Mouse (Mus musculus): ENCODE measurements around the gene Gpr156. TPM values are rescaled to one million over a fixed set of nuclear protein-coding genes. Genes with fewer than 3 reads are reported as not detected.
A peak's percentile ranks its signal among the peaks of the same experiment; 100 is the strongest.
"Not testable (repeated sequence)": the region's sequence is repeated elsewhere in the genome, so short reads cannot be mapped to it uniquely, and the experiment has no call there.

The Gpr156 gene
- total and polyA plus RNA-seq, 2 experiments from 2014 or later: 0.10 to 0.34 TPM

GRCm38 (mm10) chr16:38014951-38015350 is 98.7 kb downstream of the Gpr156 start:
- DNase-seq (ENCODE audit: low spot score) (no peak), ATAC-seq (ENCODE audit: insufficient read depth, low read depth) (no peak)
- H3K9ac ChIP-seq (replicated peaks; ENCODE audit: low read depth, low read length): no peak overlapping the region
- no peaks in the 10 kb centered on the region for H3K27me3 ChIP-seq (ENCODE audit: control insufficient read depth, insufficient read depth, low read length)
- no peaks in the 10 kb centered on the region for H3K36me3 ChIP-seq (replicated peaks; ENCODE audit: control insufficient read depth, insufficient read depth, low read length)
- no peak overlapping the region for H3K4me3 ChIP-seq (ENCODE audit: low read depth, low read length)
- no peak for TF ChIP-seq CTCF (IDR thresholded peaks at IDR 0.05; ENCODE audit: low read depth)
- no peak for TF ChIP-seq EP300 (IDR thresholded peaks at IDR 0.05; ENCODE audit: low read depth)
- 78% methylated on average over 4 of the region's 4 CpGs for WGBS
- H3K27ac ChIP-seq (ENCODE audit: low read depth): no peak overlapping the region
- no peaks in the 10 kb centered on the region for H3K4me1 ChIP-seq (ENCODE audit: control insufficient read depth, insufficient read depth)
- no peaks in the 10 kb centered on the region for H3K9me3 ChIP-seq (replicated peaks; ENCODE audit: control insufficient read depth, low read length)
- no peak overlapping the region for H3K4me2 ChIP-seq (ENCODE audit: low read depth, low read length)

DNA sequence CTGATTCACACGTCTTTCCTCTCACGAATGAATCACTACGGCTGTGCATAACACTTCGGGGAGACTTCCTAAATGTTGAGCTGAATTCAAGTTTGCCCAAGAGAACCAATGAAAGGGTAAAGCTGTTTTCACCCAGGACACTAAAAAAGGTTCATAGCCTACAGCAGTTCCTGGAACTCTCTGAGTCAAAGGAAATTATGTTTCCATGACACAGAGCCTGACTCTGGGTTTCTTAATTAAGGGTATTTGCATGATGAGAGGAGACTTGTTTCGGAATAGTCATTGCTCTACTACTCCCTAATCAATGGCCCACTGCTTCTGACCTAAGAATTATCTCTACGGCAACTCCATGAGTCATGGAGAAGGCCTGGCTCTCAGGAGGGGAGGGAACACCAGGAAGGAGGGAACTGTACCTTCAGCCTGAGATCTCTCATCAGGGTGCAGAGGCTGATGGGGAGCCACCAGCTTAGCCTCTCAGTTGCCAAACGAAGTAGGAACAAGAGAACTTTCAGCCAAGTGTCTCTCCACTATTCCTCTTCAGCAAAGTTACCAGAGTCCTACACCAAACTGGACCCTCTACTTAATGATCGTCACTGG is 100.7 kb downstream of the Gpr156 start:
- 84% methylated on average over 8 of the region's 8 CpGs for WGBS
- ATAC-seq (ENCODE audit: insufficient read depth, low read depth) (no peak), DNase-seq (ENCODE audit: low spot score) (no peak)
- Histone ChIP-seq H3K9me3 (replicated peaks; ENCODE audit: control insufficient read depth, low read length) (no peaks in the 10 kb centered on the region), H3K4me3 (ENCODE audit: low read depth, low read length) (no peak overlapping the region), H3K4me2 (ENCODE audit: low read depth, low read length) (no peak overlapping the region), H3K4me1 (ENCODE audit: control insufficient read depth, insufficient read depth) (no peaks in the 10 kb centered on the region), H3K27ac (ENCODE audit: low read depth) (no peak overlapping the region), H3K27me3 (ENCODE audit: control insufficient read depth, insufficient read depth, low read length) (no peaks in the 10 kb centered on the region), H3K9ac (replicated peaks; ENCODE audit: low read depth, low read length) (no peak overlapping the region), H3K36me3 (replicated peaks; ENCODE audit: control insufficient read depth, insufficient read depth, low read length) (no peaks in the 10 kb centered on the region)
- no peak for TF ChIP-seq EP300 (IDR thresholded peaks at IDR 0.05; ENCODE audit: low read depth)
- TF ChIP-seq CTCF (IDR thresholded peaks at IDR 0.05; ENCODE audit: low read depth): no peak

GRCm38 (mm10) chr16:38017958-38018376 is 101.7 kb downstream of the Gpr156 start:
- TF ChIP-seq CTCF (IDR thresholded peaks at IDR 0.05; ENCODE audit: low read depth) (no peak), EP300 (IDR thresholded peaks at IDR 0.05; ENCODE audit: low read depth) (no peak)

DNA sequence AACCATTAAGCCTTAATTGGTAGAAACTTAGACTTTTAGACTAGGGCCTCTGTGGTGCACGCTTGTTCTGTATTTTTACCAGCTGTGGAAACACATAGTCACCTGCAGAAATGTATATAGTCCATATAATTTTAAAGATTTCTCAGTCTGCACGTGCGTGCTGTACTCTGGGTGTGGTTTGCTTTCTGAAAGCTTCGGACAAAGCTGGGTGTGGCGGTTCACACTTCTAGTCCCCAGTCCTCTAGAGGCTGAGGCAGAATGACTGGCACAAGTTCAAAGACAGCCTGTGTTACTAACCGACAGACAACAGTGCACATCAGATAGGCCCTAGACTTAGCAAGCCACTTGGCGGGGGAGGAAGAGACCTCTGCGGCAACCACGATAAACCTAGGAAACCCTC is 116.3 kb downstream of the Gpr156 start:
- no peak overlapping the region for H3K4me3 ChIP-seq (ENCODE audit: low read depth, low read length)
- no peaks in the 10 kb centered on the region for H3K9me3 ChIP-seq (replicated peaks; ENCODE audit: control insufficient read depth, low read length)
- H3K4me2 ChIP-seq (ENCODE audit: low read depth, low read length): no peak overlapping the region
- ATAC-seq (ENCODE audit: insufficient read depth, low read depth) (no peak), DNase-seq (ENCODE audit: low spot score) (no peak)
- 72% methylated on average over 9 of the region's 9 CpGs for WGBS
- TF ChIP-seq EP300 (IDR thresholded peaks at IDR 0.05; ENCODE audit: low read depth) (no peak), CTCF (IDR thresholded peaks at IDR 0.05; ENCODE audit: low read depth) (no peak)
- no peaks in the 10 kb centered on the region for H3K27me3 ChIP-seq (ENCODE audit: control insufficient read depth, insufficient read depth, low read length)
- no peak overlapping the region for H3K9ac ChIP-seq (replicated peaks; ENCODE audit: low read depth, low read length)
- no peaks in the 10 kb centered on the region for H3K36me3 ChIP-seq (replicated peaks; ENCODE audit: control insufficient read depth, insufficient read depth, low read length)
- no peak overlapping the region for H3K27ac ChIP-seq (ENCODE audit: low read depth)
- no peaks in the 10 kb centered on the region for H3K4me1 ChIP-seq (ENCODE audit: control insufficient read depth, insufficient read depth)

More at GRCm38 (mm10) chr16:38017958-38018376, 101.7 kb downstream of the Gpr156 start:
- DNase-seq (ENCODE audit: low spot score): no peak
- H3K27me3 ChIP-seq (ENCODE audit: control insufficient read depth, insufficient read depth, low read length): no peaks in the 10 kb centered on the region
- H3K36me3 ChIP-seq (replicated peaks; ENCODE audit: control insufficient read depth, insufficient read depth, low read length): no peaks in the 10 kb centered on the region
- H3K4me1 ChIP-seq (ENCODE audit: control insufficient read depth, insufficient read depth): no peaks in the 10 kb centered on the region
- H3K4me2 ChIP-seq (ENCODE audit: low read depth, low read length): no peak overlapping the region
- no peak overlapping the region for H3K4me3 ChIP-seq (ENCODE audit: low read depth, low read length)
- H3K27ac ChIP-seq (ENCODE audit: low read depth): no peak overlapping the region
- WGBS: 46% methylated on average over 4 of the region's 4 CpGs
- H3K9ac ChIP-seq (replicated peaks; ENCODE audit: low read depth, low read length): no peak overlapping the region
- no peak for ATAC-seq (ENCODE audit: insufficient read depth, low read depth)
- no peaks in the 10 kb centered on the region for H3K9me3 ChIP-seq (replicated peaks; ENCODE audit: control insufficient read depth, low read length)

- no peaks in the 10 kb centered on the region for H3K9me3 ChIP-seq (replicated peaks; ENCODE audit: control insufficient read depth, low read length)
- ATAC-seq (ENCODE audit: insufficient read depth, low read depth) (no peak), DNase-seq (ENCODE audit: low spot score) (no peak)
- no peaks in the 10 kb centered on the region for H3K4me1 ChIP-seq (ENCODE audit: control insufficient read depth, insufficient read depth)
- 77% methylated on average over 5 of the region's 5 CpGs for WGBS
- H3K27ac ChIP-seq (ENCODE audit: low read depth): no peak overlapping the region
- no peaks in the 10 kb centered on the region for H3K36me3 ChIP-seq (replicated peaks; ENCODE audit: control insufficient read depth, insufficient read depth, low read length)
- peak; percentile 34; the same call in 1 of the 2 replicates for TF ChIP-seq CTCF (IDR thresholded peaks at IDR 0.05; ENCODE audit: low read depth)
- no peak for TF ChIP-seq EP300 (IDR thresholded peaks at IDR 0.05; ENCODE audit: low read depth)
- no peak overlapping the region for H3K4me2 ChIP-seq (ENCODE audit: low read depth, low read length)
- H3K9ac ChIP-seq (replicated peaks; ENCODE audit: low read depth, low read length): no peak overlapping the region
- H3K4me3 ChIP-seq (ENCODE audit: low read depth, low read length): no peak overlapping the region
- no peaks in the 10 kb centered on the region for H3K27me3 ChIP-seq (ENCODE audit: control insufficient read depth, insufficient read depth, low read length)
These were observed 116.8 kb downstream of the Gpr156 start for GRCm38 (mm10) chr16:38033071-38033470.

DNA sequence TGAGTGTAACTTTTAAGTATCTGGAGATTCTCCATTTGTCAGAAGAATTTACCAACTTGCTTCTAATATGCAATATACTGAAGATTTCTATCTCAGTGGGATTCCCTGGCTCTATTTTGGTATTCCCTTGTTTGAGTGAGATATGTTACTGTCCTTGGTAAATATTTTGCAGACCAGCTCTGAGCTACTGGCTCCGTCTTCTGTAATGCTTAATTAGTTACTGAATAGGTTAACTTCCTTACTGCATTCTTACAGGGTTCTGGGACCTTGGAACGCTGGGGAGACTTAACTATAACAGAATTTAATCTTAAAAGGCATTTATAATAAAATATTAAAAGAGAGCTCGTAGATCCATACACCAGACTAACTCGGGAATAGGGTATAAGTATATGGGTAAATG is 121.8 kb downstream of the Gpr156 start:
- H3K4me2 ChIP-seq (ENCODE audit: low read depth, low read length); H3K36me3 ChIP-seq (replicated peaks; ENCODE audit: control insufficient read depth, insufficient read depth, low read length); H3K9me3 ChIP-seq (replicated peaks; ENCODE audit: control insufficient read depth, low read length); DNase-seq (ENCODE audit: low spot score); ATAC-seq (ENCODE audit: insufficient read depth, low read depth); H3K4me1 ChIP-seq (ENCODE audit: control insufficient read depth, insufficient read depth); H3K27ac ChIP-seq (ENCODE audit: low read depth); H3K9ac ChIP-seq (replicated peaks; ENCODE audit: low read depth, low read length); H3K27me3 ChIP-seq (ENCODE audit: control insufficient read depth, insufficient read depth, low read length); H3K4me3 ChIP-seq (ENCODE audit: low read depth, low read length): not testable (repeated sequence)
- 77% methylated on average over 4 of the region's 4 CpGs for WGBS

All from heart, postnatal 0 days (tissue).